Mouse (Mus musculus) midbrain, embryonic 15.5 days (tissue): ENCODE measurements around the gene Hist2h2aa2. TPM values are rescaled to one million over a fixed set of nuclear protein-coding genes. Genes with fewer than 3 reads are reported as not detected.
"Not testable (repeated sequence)": the region's sequence is repeated elsewhere in the genome, so short reads cannot be mapped to it uniquely, and the experiment has no call there.

ENCODE experiments used
- ATAC-seq: fragments of 200-750 bp; cut with Nextera tagmentation; replicated peaks from 2 replicates; pipeline ENCODE4 v1.8.0; 2017; ENCODE audit warnings: moderate TSS enrichment
- H3K27ac ChIP-seq: fragments of 300-500 bp; sonication (generic); 2 replicates; pipeline ENCODE4 v1.5.1; 2015; ENCODE audit warnings: mild to moderate bottlenecking, inconsistent platforms
- H3K27me3 ChIP-seq: fragments of 300-500 bp; sonication (generic); replicated peaks from 2 replicates; pipeline ENCODE4 v1.6.1; 2015; ENCODE audit warnings: inconsistent platforms
- H3K36me3 ChIP-seq: fragments of 300-500 bp; sonication (generic); replicated peaks from 2 replicates; pipeline ENCODE4 v1.6.1; 2015; ENCODE audit warnings: inconsistent platforms
- H3K4me1 ChIP-seq: fragments of 300-500 bp; sonication (generic); 2 replicates; pipeline ENCODE4 v1.6.1; 2015; ENCODE audit warnings: inconsistent platforms
- H3K4me2 ChIP-seq: fragments of 300-500 bp; sonication (generic); 2 replicates; pipeline ENCODE4 v1.6.1; 2015; ENCODE audit warnings: inconsistent platforms, mild to moderate bottlenecking, moderate library complexity
- H3K4me3 ChIP-seq: fragments of 300-500 bp; sonication (generic); 2 replicates; pipeline ENCODE4 v1.5.1; 2015; ENCODE audit warnings: mild to moderate bottlenecking, inconsistent platforms
- H3K9ac ChIP-seq: fragments of 300-500 bp; sonication (generic); 2 replicates; pipeline ENCODE4 v1.6.1; 2015; ENCODE audit warnings: mild to moderate bottlenecking, inconsistent platforms
- H3K9me3 ChIP-seq: fragments of 300-500 bp; sonication (generic); 2 replicates; pipeline ENCODE4 v1.6.1; 2016; ENCODE audit warnings: inconsistent platforms
- WGBS: fragments of 180-500 bp; shearing (Covaris S2); methylation state at CpG from one replicate; pipeline ENCODE4 v1.1.7; 2015; ENCODE audit warnings: mixed read lengths; 5-methylcytosine and 5-hydroxymethylcytosine counted together
- polyA plus RNA-seq: library from polyadenylated mRNA; unstranded; fragments of >200 nt; fragmentation: Nextera tagmentation; extraction: Ambion mirVana; gene quantifications from 2 replicates; pipeline ENCODE4 v1.2.1, GENCODE M21; 2015

The Hist2h2aa2 gene
- polyA plus RNA-seq, 1 experiment from 2014 or later = 51.7 TPM

DNA sequence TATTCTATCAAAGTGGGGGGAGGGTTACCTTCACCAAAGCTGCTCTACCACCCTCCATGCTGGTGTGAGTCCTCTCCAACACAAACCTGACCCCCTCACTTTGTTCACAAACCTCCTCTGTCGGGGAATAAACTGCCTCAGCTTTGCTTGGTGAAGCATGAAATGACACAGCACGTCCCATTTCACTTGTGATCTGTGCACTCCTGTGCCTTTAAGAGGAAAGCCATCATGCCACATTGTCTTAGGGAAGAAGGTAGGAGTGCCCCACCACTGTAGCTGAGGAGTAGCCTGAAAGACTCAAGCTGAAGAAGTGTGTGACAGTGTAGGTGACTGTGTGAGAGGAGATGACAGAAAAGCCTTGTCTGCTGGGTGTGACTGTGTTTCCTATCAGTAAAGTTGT lies 14.7 kb downstream of the Hist2h2aa2 start:
- no peak overlapping the region for H3K27ac ChIP-seq
- ATAC-seq = no peak
- H3K27me3 ChIP-seq = no peaks in the 10 kb centered on the region
- H3K9me3 ChIP-seq = no peaks in the 10 kb centered on the region
- no peak overlapping the region for H3K4me2 ChIP-seq
- WGBS = 11% methylated on average over 2 of the region's 2 CpGs
- H3K4me1 ChIP-seq = peaks cover 16% of the 10 kb centered on the region
- H3K9ac ChIP-seq = no peak overlapping the region
- no peaks in the 10 kb centered on the region for H3K36me3 ChIP-seq
- H3K4me3 ChIP-seq = no peak overlapping the region

DNA sequence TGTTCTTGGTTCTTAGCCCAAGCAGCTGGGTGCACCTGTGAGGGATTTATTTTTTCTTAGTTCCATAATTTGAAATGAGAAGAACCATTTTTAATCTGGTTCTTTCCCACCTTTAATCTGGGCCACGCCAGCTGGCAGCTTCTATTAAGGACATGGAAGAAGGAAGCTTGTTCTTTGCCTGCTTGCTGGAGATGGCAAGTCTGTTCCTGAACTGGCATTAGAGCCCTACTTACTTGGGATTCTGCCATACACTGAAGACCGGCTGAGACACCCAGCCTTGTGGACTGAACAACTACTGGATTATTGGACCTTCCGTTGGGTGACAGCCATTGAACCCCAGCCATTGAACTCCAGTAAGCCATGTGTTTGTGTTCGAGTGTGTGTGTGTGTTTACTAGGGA lies 17.3 kb downstream of the Hist2h2aa2 start:
- H3K9me3 ChIP-seq = no peaks in the 10 kb centered on the region
- no peak overlapping the region for H3K9ac ChIP-seq
- no peak for ATAC-seq
- no peaks in the 10 kb centered on the region for H3K27me3 ChIP-seq
- peaks cover 23% of the 10 kb centered on the region for H3K4me1 ChIP-seq
- H3K4me2 ChIP-seq = 0 out of 2 replicates have a peak overlapping the region, but pooled peaks have one; percentile 3
- 86% methylated on average over 4 of the region's 4 CpGs for WGBS
- H3K4me3 ChIP-seq = no peak overlapping the region
- no peak overlapping the region for H3K27ac ChIP-seq
- H3K36me3 ChIP-seq = no peaks in the 10 kb centered on the region

DNA sequence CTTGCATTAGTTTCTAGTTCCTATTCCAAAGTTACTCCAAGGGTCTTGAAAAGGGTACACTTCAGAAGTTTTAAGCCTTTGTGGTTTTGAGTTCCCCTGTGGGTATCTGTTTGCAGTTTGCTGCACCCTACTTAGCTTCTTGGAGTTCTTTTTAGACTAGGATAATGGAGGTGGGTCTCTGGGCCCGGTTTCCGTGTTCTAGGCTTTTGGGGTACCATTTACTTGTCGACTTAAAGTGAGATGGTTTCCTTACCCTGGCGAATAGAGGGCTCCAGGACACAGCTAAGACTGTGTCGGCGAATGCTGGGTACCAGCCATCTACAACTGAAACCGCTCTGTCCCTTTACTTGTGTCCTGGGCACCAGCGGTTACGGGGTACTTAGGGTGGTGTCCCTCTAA lies 18.4 kb downstream of the Hist2h2aa2 start:
- Histone ChIP-seq H3K4me2 (peak overlapping the region; percentile 93), H3K27ac (peak overlapping the region; percentile 98), H3K4me1 (peaks cover 23% of the 10 kb centered on the region), H3K9me3 (no peaks in the 10 kb centered on the region), H3K36me3 (no peaks in the 10 kb centered on the region), H3K27me3 (no peaks in the 10 kb centered on the region), H3K4me3 (peak overlapping the region; percentile 74), H3K9ac (peak overlapping the region; percentile 87)
- 7% methylated on average over 9 of the region's 9 CpGs for WGBS
- no peak for ATAC-seq

DNA sequence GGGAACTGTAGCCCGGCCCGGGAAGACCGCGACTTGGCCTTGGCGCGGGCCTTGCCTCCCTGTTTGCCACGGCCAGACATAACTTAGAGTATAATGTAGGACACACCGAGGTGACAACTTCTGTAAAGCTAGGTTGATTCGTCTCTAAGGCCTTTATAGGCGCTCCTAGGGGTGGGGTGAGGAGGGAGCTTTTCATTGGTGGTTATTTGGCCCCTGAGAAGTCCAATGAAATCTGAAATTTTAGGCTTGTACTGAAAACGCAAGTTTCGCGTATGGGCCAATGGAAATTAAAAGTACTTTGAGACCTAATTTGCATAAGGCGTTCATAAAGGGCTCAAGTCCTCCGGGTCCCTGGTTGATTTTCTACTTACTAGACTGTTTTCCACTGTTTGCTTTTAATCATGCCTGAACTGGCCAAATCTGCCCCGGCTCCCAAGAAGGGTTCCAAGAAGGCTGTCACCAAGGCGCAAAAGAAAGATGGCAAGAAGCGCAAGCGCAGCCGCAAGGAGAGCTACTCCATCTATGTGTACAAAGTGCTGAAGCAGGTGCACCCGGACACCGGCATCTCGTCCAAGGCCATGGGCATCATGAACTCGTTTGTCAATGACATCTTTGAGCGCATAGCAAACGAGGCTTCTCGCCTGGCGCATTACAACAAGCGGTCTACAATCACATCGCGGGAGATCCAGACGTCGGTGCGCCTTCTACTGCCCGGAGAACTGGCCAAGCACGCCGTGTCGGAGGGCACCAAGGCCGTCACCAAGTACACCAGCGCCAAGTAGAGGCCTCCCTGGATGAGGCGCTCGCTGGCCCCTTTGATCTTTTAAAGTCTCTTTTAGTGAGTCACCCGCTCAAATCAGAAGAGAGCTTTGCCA lies 19.1 kb downstream of the Hist2h2aa2 start, which contains the start of the genes Hist2h2ac and Hist2h2be:
Gene Hist2h2ac, minus strand, starts transcription at position 116 of the 875 bp plus-strand sequence.
Gene Hist2h2be, plus strand, starts transcription at position 355 of the 875 bp plus-strand sequence.
- Histone ChIP-seq H3K4me3 (peak within 1 kb of the TSS; percentile 74), H3K4me1 (peaks cover 23% of the 10 kb centered on the region), H3K9me3 (no peaks in the 10 kb centered on the region), H3K9ac (peak within 1 kb of the TSS; percentile 87), H3K4me2 (peak within 1 kb of the TSS; percentile 93), H3K27me3 (no peaks in the 10 kb centered on the region), H3K36me3 (no peaks in the 10 kb centered on the region), H3K27ac (peak within 1 kb of the TSS; percentile 98)
- WGBS = under 1% methylated on average over 43 of the region's 43 CpGs
- peak; percentile 79 for ATAC-seq

DNA sequence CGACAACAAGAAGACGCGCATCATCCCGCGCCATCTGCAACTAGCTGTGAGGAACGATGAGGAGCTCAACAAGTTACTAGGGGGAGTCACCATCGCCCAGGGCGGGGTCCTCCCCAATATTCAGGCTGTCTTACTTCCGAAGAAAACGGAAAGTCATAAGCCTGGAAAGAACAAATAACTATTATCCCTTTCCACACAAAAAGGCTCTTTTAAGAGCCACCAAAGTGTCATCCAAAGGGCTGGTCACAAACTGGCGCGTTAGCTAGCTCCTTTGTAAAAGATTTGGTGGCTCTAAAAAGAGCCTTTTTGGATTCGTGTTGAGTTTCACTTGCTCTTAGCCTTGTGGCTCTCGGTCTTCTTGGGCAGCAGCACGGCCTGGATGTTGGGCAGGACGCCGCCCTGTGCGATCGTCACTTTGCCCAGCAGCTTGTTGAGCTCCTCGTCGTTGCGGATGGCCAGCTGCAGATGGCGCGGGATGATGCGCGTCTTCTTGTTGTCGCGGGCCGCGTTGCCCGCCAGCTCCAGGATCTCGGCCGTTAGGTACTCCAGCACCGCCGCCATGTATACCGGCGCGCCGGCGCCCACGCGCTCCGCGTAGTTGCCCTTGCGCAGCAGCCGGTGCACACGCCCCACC lies 19.8 kb downstream of the Hist2h2aa2 start:
- peak; percentile 32 for ATAC-seq
- peak overlapping the region; percentile 98 for H3K27ac ChIP-seq
- WGBS = under 1% methylated on average over 32 of the region's 47 CpGs

DNA sequence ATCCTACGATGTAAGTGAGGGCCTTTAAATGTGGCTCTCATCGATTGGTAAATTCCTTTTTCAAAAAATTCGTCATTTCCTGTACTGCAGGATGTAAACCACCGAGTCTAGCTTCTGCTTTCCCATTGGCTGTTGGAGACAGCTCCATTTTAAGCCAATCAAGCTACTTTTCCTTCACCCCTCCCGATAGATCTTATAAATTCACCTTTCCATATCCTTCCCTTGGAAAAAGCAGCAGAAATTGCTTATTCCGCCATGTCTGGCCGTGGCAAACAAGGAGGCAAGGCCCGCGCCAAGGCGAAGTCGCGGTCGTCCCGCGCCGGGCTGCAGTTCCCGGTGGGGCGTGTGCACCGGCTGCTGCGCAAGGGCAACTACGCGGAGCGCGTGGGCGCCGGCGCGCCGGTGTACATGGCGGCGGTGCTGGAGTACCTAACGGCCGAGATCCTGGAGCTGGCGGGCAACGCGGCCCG lies 20.4 kb downstream of the Hist2h2aa2 start, which contains the start of the genes Bola1 and Hist2h2ab:
Gene Bola1, minus strand, starts transcription at position 49 of the 470 bp plus-strand sequence.
Gene Hist2h2ab, plus strand, starts transcription at position 205 of the 470 bp plus-strand sequence.
- peak; percentile 94 for ATAC-seq
- no peaks in the 10 kb centered on the region for H3K36me3 ChIP-seq
- H3K9ac ChIP-seq = peak within 1 kb of the TSS; percentile 87
- H3K4me1 ChIP-seq = peaks cover 23% of the 10 kb centered on the region
- H3K27me3 ChIP-seq = no peaks in the 10 kb centered on the region
- H3K27ac ChIP-seq = peak within 1 kb of the TSS; percentile 98
- peak within 1 kb of the TSS; percentile 74 for H3K4me3 ChIP-seq
- no peaks in the 10 kb centered on the region for H3K9me3 ChIP-seq
- H3K4me2 ChIP-seq = peak within 1 kb of the TSS; percentile 93
- WGBS = under 1% methylated on average over 37 of the region's 37 CpGs

More for the DNA sequence above, 19.8 kb downstream of the Hist2h2aa2 start:
- H3K27me3 ChIP-seq, H3K36me3 ChIP-seq, H3K9me3 ChIP-seq: not testable (repeated sequence)
- Histone ChIP-seq H3K4me1 (peaks cover 23% of the 10 kb centered on the region), H3K4me2 (peak overlapping the region; percentile 93), H3K4me3 (peak overlapping the region; percentile 74), H3K9ac (peak overlapping the region; percentile 87)

DNA sequence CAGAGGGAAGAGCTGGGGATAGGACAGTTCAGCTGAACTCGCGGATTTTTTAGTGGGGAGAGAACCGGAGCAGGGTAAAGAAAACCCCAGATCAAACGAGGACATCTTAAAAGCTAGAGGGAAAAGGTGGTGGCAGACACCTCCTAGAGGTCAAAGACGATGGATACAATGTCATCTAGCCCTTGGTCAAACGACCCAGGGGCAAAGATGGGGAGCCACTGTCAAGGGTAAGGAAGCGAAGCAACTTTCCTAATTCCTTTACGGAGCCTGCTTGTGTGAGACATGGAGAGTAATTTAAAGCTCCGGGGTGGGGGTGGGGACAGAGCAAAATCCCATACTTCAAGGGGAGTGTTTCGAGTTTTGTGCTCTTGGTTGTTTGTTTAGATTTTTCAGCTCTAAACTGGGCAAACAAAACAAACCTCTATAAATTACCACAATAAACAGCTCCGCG lies 20.9 kb downstream of the Hist2h2aa2 start:
- WGBS = under 1% methylated on average over 12 of the region's 12 CpGs
- Histone ChIP-seq H3K36me3 (no peaks in the 10 kb centered on the region), H3K27ac (peak overlapping the region; percentile 98), H3K4me3 (peak overlapping the region; percentile 74), H3K4me1 (peaks cover 23% of the 10 kb centered on the region), H3K9me3 (no peaks in the 10 kb centered on the region), H3K9ac (peak overlapping the region; percentile 87), H3K4me2 (peak overlapping the region; percentile 93), H3K27me3 (no peaks in the 10 kb centered on the region)
- ATAC-seq = peak; percentile 31

DNA sequence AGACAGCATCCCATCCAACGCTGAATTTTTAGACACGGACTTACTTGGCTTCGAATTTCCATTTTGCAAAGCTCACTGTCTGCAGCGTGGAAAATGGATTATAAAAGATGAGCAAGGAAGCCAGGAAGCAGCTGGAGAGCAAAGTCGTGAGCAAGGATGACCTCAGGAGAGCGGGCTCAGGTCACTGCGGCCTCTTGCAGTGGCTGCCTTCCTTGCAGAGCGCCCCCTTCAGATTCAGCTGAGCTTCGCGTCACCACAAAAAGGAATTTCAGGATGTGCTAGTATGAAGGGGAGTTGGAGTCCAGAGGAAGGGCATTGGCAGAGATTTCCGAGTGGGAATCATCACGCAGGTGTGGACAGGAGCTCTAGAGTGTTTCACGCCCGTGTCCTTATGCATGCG lies 30.8 kb downstream of the Hist2h2aa2 start:
- Histone ChIP-seq H3K36me3 (no peaks in the 10 kb centered on the region), H3K27me3 (no peaks in the 10 kb centered on the region), H3K27ac (no peak overlapping the region), H3K4me2 (no peak overlapping the region), H3K9me3 (no peaks in the 10 kb centered on the region), H3K9ac (no peak overlapping the region), H3K4me1 (no peaks in the 10 kb centered on the region), H3K4me3 (no peak overlapping the region)
- ATAC-seq = no peak
- WGBS = 22% methylated on average over 15 of the region's 15 CpGs

DNA sequence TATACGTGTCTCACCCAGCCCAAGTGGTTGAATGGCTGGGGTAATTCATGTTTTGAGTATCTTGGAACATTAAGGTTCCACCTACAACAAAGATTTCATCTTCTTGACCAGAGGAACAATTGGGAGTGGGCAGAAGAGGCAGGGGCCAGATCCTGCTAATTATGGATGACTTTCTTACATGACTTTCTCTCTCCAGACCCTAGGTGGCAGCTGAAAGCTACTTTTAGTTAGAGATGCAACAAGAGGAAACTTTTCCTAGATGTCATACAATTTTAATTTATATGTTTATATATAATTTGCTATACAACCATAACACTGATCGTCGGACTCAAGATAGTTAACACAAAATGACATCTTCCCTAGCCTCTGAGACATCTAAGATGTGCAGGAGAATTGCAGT lies 32.3 kb downstream of the Hist2h2aa2 start:
- no peak overlapping the region for H3K4me3 ChIP-seq
- WGBS = 87% methylated on average over 3 of the region's 3 CpGs
- no peak overlapping the region for H3K9ac ChIP-seq
- no peak for ATAC-seq
- H3K36me3 ChIP-seq = no peaks in the 10 kb centered on the region
- no peak overlapping the region for H3K4me2 ChIP-seq
- no peak overlapping the region for H3K27ac ChIP-seq
- no peaks in the 10 kb centered on the region for H3K4me1 ChIP-seq
- H3K27me3 ChIP-seq = no peaks in the 10 kb centered on the region
- no peaks in the 10 kb centered on the region for H3K9me3 ChIP-seq

DNA sequence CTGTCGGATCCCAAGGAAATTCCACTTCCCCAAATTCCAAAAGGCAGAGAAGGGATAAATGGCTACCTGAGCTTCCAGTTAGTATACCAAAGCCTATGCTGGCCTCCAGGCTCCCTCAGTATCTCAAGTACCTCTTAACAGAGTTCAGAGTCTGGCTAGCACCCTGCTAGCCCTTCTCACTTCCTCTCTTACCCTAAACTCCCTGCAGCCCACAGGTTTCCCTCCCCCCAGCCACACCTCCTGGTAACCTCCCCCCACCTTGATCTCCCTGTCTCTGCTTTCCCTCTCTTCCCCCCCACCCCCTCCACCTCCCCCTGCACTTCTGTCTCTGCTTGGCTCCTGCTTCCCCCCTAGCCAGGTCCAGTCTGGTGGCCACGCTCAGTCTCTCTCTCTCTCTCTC lies 40.3 kb downstream of the Hist2h2aa2 start:
- H3K27ac ChIP-seq = no peak overlapping the region
- H3K9ac ChIP-seq = no peak overlapping the region
- H3K4me2 ChIP-seq = no peak overlapping the region
- H3K36me3 ChIP-seq = no peaks in the 10 kb centered on the region; the same call in 1 of the 2 replicates
- no peak for ATAC-seq
- H3K4me1 ChIP-seq = peaks cover 14% of the 10 kb centered on the region
- WGBS = 72% methylated on average over 2 of the region's 2 CpGs
- no peak overlapping the region for H3K4me3 ChIP-seq
- H3K27me3 ChIP-seq = no peaks in the 10 kb centered on the region
- no peaks in the 10 kb centered on the region for H3K9me3 ChIP-seq

DNA sequence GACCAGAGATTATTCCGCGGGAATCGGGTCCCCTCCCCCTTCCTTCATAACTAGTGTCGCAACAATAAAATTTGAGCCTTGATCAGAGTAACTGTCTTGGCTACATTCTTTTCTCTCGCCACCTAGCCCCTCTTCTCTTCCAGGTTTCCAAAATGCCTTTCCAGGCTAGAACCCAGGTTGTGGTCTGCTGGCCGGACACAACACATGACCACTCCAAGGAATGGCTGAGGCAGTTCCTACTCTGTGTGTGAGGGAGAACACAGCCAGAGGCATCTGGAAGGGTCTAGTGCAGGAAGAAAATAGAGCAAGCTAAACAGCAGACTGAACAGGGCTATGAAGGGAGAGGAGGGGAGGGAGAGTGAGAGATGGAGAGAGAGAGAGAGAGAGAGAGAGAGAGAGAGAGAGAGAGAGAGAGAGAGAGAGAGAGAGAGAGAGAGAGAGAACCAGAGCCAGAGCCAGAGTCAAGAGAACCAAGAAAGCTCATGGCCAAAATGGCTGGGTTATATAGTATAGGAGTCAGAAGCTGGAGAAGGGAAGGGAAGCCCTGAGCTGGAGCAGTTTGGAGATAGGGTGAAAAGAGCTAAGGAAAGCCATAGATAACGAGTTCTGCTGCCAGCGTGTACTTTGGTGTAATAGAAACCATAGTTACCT lies 41.4 kb downstream of the Hist2h2aa2 start:
- not testable (repeated sequence) for H3K9ac ChIP-seq, H3K9me3 ChIP-seq, ATAC-seq, H3K4me3 ChIP-seq, H3K27me3 ChIP-seq, H3K27ac ChIP-seq, H3K36me3 ChIP-seq
- H3K4me2 ChIP-seq = peak overlapping the region; percentile 76
- H3K4me1 ChIP-seq = peaks cover 14% of the 10 kb centered on the region
- WGBS = 29% methylated on average over 8 of the region's 8 CpGs

DNA sequence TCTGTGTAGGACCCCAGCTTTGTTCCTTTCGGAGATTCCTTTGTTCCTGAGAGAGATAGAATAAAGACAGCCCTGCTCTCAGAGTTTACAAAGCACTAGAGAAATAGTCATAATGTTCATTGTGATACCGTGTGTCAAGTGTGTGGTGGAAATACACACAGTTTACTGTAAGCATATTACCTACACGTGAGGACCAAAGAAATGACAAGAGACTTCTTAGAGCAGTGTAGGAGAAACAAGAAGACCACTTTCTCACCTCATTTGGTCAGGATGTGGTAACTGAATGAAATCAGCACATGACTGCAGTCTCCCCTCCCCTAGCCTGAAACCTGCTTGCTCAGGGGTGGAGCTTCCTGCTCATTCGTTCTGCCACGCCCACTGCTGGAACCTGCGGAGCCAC lies 41.9 kb downstream of the Hist2h2aa2 start:
- Histone ChIP-seq H3K27me3 (no peaks in the 10 kb centered on the region), H3K36me3 (peaks cover 5% of the 10 kb centered on the region; the same call in 1 of the 2 replicates), H3K4me3 (peak overlapping the region; percentile 71), H3K9me3 (no peaks in the 10 kb centered on the region), H3K27ac (peak overlapping the region; percentile 51), H3K4me1 (peaks cover 14% of the 10 kb centered on the region), H3K4me2 (peak overlapping the region; percentile 76), H3K9ac (peak overlapping the region; percentile 25; the same call in 1 of the 2 replicates)
- peak; percentile 50 for ATAC-seq
- 2% methylated on average over 6 of the region's 6 CpGs for WGBS
